Mouse (Mus musculus): ENCODE data around the gene Irf3. TPM values are rescaled to one million over a fixed set of nuclear protein-coding genes. Genes with fewer than 3 reads are reported as not detected.

Gene Irf3
- polyA plus RNA-seq, 1 experiment from 2014 or later, result 56.9 TPM

GRCm38 (mm10) chr7:44999753-45000152, 2.3 kb downstream of the Irf3 start:
- DNase-seq (ENCODE audit: low spot score) (no peak), ATAC-seq (ENCODE audit: low FRiP score) (no peak)
- no peak overlapping the region for H3K9ac ChIP-seq
- no peak overlapping the region for H3K27ac ChIP-seq
- no peak overlapping the region for H3K4me2 ChIP-seq (replicated peaks)
- H3K27me3 ChIP-seq (ENCODE audit: control insufficient read depth, insufficient read depth, low read length), result no peaks in the 10 kb centered on the region
- WGBS, result 86% methylated on average over 11 of the region's 11 CpGs
- H3K4me1 ChIP-seq (replicated peaks; ENCODE audit: control insufficient read depth, insufficient read depth, low read length), result peaks cover 13% of the 10 kb centered on the region
- peaks cover 56% of the 10 kb centered on the region for H3K36me3 ChIP-seq (replicated peaks; ENCODE audit: control insufficient read depth, insufficient read depth)
- H3K4me3 ChIP-seq (replicated peaks; ENCODE audit: low read length), result no peak overlapping the region
- H3K9me3 ChIP-seq (ENCODE audit: control insufficient read depth, low read length), result no peaks in the 10 kb centered on the region

- Histone ChIP-seq H3K9ac (no peak overlapping the region), H3K4me3 (replicated peaks; ENCODE audit: low read length) (no peak overlapping the region), H3K4me2 (replicated peaks) (no peak overlapping the region), H3K36me3 (replicated peaks; ENCODE audit: control insufficient read depth, insufficient read depth) (peaks cover 64% of the 10 kb centered on the region), H3K27me3 (ENCODE audit: control insufficient read depth, insufficient read depth, low read length) (no peaks in the 10 kb centered on the region), H3K27ac (no peak overlapping the region), H3K9me3 (ENCODE audit: control insufficient read depth, low read length) (no peaks in the 10 kb centered on the region), H3K4me1 (replicated peaks; ENCODE audit: control insufficient read depth, insufficient read depth, low read length) (peaks cover 13% of the 10 kb centered on the region)
- 88% methylated on average over 21 of the region's 21 CpGs for WGBS
- DNase-seq (ENCODE audit: low spot score) (no peak), ATAC-seq (ENCODE audit: low FRiP score) (no peak)
These were observed 3.2 kb downstream of the Irf3 start for GRCm38 (mm10) chr7:45000539-45001114.

- Histone ChIP-seq H3K9ac (no peak overlapping the region), H3K27me3 (ENCODE audit: control insufficient read depth, insufficient read depth, low read length) (no peaks in the 10 kb centered on the region), H3K9me3 (ENCODE audit: control insufficient read depth, low read length) (no peaks in the 10 kb centered on the region), H3K4me2 (replicated peaks) (no peak overlapping the region), H3K4me3 (replicated peaks; ENCODE audit: low read length) (no peak overlapping the region), H3K4me1 (replicated peaks; ENCODE audit: control insufficient read depth, insufficient read depth, low read length) (peaks cover 13% of the 10 kb centered on the region), H3K27ac (no peak overlapping the region), H3K36me3 (replicated peaks; ENCODE audit: control insufficient read depth, insufficient read depth) (peaks cover 82% of the 10 kb centered on the region)
- DNase-seq (ENCODE audit: low spot score) (no peak), ATAC-seq (ENCODE audit: low FRiP score) (no peak)
- WGBS, result 91% methylated on average over 7 of the region's 7 CpGs
These were observed 5.0 kb downstream of the Irf3 start for GRCm38 (mm10) chr7:45002440-45002839.

GRCm38 (mm10) chr7:45004546-45004945, 7.1 kb downstream of the Irf3 start:
- Histone ChIP-seq H3K27ac (no peak overlapping the region), H3K9me3 (ENCODE audit: control insufficient read depth, low read length) (no peaks in the 10 kb centered on the region), H3K4me3 (replicated peaks; ENCODE audit: low read length) (no peak overlapping the region), H3K27me3 (ENCODE audit: control insufficient read depth, insufficient read depth, low read length) (no peaks in the 10 kb centered on the region), H3K4me1 (replicated peaks; ENCODE audit: control insufficient read depth, insufficient read depth, low read length) (no peaks in the 10 kb centered on the region), H3K36me3 (replicated peaks; ENCODE audit: control insufficient read depth, insufficient read depth) (peaks cover 98% of the 10 kb centered on the region), H3K9ac (no peak overlapping the region), H3K4me2 (replicated peaks) (no peak overlapping the region)
- ATAC-seq (ENCODE audit: low FRiP score) (no peak), DNase-seq (ENCODE audit: low spot score) (no peak)
- 86% methylated on average over 3 of the region's 3 CpGs for WGBS

- DNase-seq (ENCODE audit: low spot score), result no peak
- Histone ChIP-seq H3K36me3 (replicated peaks; ENCODE audit: control insufficient read depth, insufficient read depth) (peaks cover 100% of the 10 kb centered on the region), H3K27me3 (ENCODE audit: control insufficient read depth, insufficient read depth, low read length) (no peaks in the 10 kb centered on the region), H3K9ac (no peak overlapping the region), H3K4me1 (replicated peaks; ENCODE audit: control insufficient read depth, insufficient read depth, low read length) (no peaks in the 10 kb centered on the region), H3K27ac (no peak overlapping the region), H3K4me3 (replicated peaks; ENCODE audit: low read length) (no peak overlapping the region), H3K9me3 (ENCODE audit: control insufficient read depth, low read length) (no peaks in the 10 kb centered on the region), H3K4me2 (replicated peaks) (no peak overlapping the region)
- ATAC-seq (ENCODE audit: low FRiP score), result no peak
- WGBS, result 88% methylated on average over 6 of the region's 6 CpGs
These were observed 8.0 kb downstream of the Irf3 start for GRCm38 (mm10) chr7:45005321-45005992.

GRCm38 (mm10) chr7:45006503-45006902, 9.1 kb downstream of the Irf3 start:
- 95% methylated on average over 12 of the region's 12 CpGs for WGBS
- ATAC-seq (ENCODE audit: low FRiP score), result no peak
- DNase-seq (ENCODE audit: low spot score), result no peak
- no peak overlapping the region for H3K9ac ChIP-seq
- no peaks in the 10 kb centered on the region for H3K27me3 ChIP-seq (ENCODE audit: control insufficient read depth, insufficient read depth, low read length)
- H3K27ac ChIP-seq, result no peak overlapping the region
- H3K36me3 ChIP-seq (replicated peaks; ENCODE audit: control insufficient read depth, insufficient read depth), result peaks cover 100% of the 10 kb centered on the region
- H3K4me3 ChIP-seq (replicated peaks; ENCODE audit: low read length), result no peak overlapping the region
- H3K4me1 ChIP-seq (replicated peaks; ENCODE audit: control insufficient read depth, insufficient read depth, low read length), result no peaks in the 10 kb centered on the region
- H3K4me2 ChIP-seq (replicated peaks), result no peak overlapping the region
- H3K9me3 ChIP-seq (ENCODE audit: control insufficient read depth, low read length), result no peaks in the 10 kb centered on the region

- no peak overlapping the region for H3K27ac ChIP-seq
- no peak overlapping the region for H3K4me2 ChIP-seq (replicated peaks)
- no peak for DNase-seq (ENCODE audit: low spot score)
- no peak overlapping the region for H3K4me3 ChIP-seq (replicated peaks; ENCODE audit: low read length)
- no peaks in the 10 kb centered on the region for H3K27me3 ChIP-seq (ENCODE audit: control insufficient read depth, insufficient read depth, low read length)
- no peak overlapping the region for H3K9ac ChIP-seq
- 94% methylated on average over 29 of the region's 29 CpGs for WGBS
- no peak for ATAC-seq (ENCODE audit: low FRiP score)
- peaks cover 100% of the 10 kb centered on the region for H3K36me3 ChIP-seq (replicated peaks; ENCODE audit: control insufficient read depth, insufficient read depth)
- H3K4me1 ChIP-seq (replicated peaks; ENCODE audit: control insufficient read depth, insufficient read depth, low read length), result no peaks in the 10 kb centered on the region
- no peaks in the 10 kb centered on the region for H3K9me3 ChIP-seq (ENCODE audit: control insufficient read depth, low read length)
These were observed 9.7 kb downstream of the Irf3 start for GRCm38 (mm10) chr7:45007141-45007540.

GRCm38 (mm10) chr7:45007846-45008245, 10.4 kb downstream of the Irf3 start:
- Histone ChIP-seq H3K27me3 (ENCODE audit: control insufficient read depth, insufficient read depth, low read length) (no peaks in the 10 kb centered on the region), H3K4me1 (replicated peaks; ENCODE audit: control insufficient read depth, insufficient read depth, low read length) (no peaks in the 10 kb centered on the region), H3K4me2 (replicated peaks) (no peak overlapping the region), H3K36me3 (replicated peaks; ENCODE audit: control insufficient read depth, insufficient read depth) (peaks cover 100% of the 10 kb centered on the region), H3K27ac (no peak overlapping the region), H3K4me3 (replicated peaks; ENCODE audit: low read length) (no peak overlapping the region), H3K9ac (no peak overlapping the region), H3K9me3 (ENCODE audit: control insufficient read depth, low read length) (no peaks in the 10 kb centered on the region)
- ATAC-seq (ENCODE audit: low FRiP score), result no peak
- no peak for DNase-seq (ENCODE audit: low spot score)
- WGBS, result 95% methylated on average over 28 of the region's 30 CpGs

GRCm38 (mm10) chr7:45008411-45008810, 11.0 kb downstream of the Irf3 start:
- Histone ChIP-seq H3K4me1 (replicated peaks; ENCODE audit: control insufficient read depth, insufficient read depth, low read length) (no peaks in the 10 kb centered on the region), H3K9me3 (ENCODE audit: control insufficient read depth, low read length) (no peaks in the 10 kb centered on the region), H3K4me3 (replicated peaks; ENCODE audit: low read length) (no peak overlapping the region), H3K4me2 (replicated peaks) (no peak overlapping the region), H3K27ac (no peak overlapping the region), H3K9ac (no peak overlapping the region), H3K36me3 (replicated peaks; ENCODE audit: control insufficient read depth, insufficient read depth) (peaks cover 100% of the 10 kb centered on the region), H3K27me3 (ENCODE audit: control insufficient read depth, insufficient read depth, low read length) (no peaks in the 10 kb centered on the region)
- ATAC-seq (ENCODE audit: low FRiP score) (no peak), DNase-seq (ENCODE audit: low spot score) (no peak)
- WGBS, result 95% methylated on average over 19 of the region's 19 CpGs
